Mouse (Mus musculus): ENCODE measurements around the gene Kalrn. TPM values are rescaled to one million over a fixed set of nuclear protein-coding genes. Genes with fewer than 3 reads are reported as not detected.

Gene Kalrn
- polyA plus RNA-seq, 1 experiment from 2014 or later = 25.5 TPM

GRCm38 (mm10) chr16:34122486-34122885, 450.8 kb downstream of the Kalrn start:
- H3K27me3 ChIP-seq (replicated peaks) = no peaks in the 10 kb centered on the region
- H3K27ac ChIP-seq = no peak overlapping the region
- no peaks in the 10 kb centered on the region for H3K9me3 ChIP-seq
- H3K4me1 ChIP-seq = no peaks in the 10 kb centered on the region; the same call in 1 of the 2 replicates
- ATAC-seq (ENCODE audit: low FRiP score, low read depth) = no peak
- no peaks in the 10 kb centered on the region; the same call in 1 of the 2 replicates for H3K36me3 ChIP-seq
- 89% methylated on average over 9 of the region's 9 CpGs for whole genome bisulfite sequencing
- no peak overlapping the region for H3K9ac ChIP-seq
- H3K4me3 ChIP-seq = no peak overlapping the region
- no peak overlapping the region for H3K4me2 ChIP-seq (replicated peaks)

- peaks cover under 1% of the 10 kb centered on the region; the same call in 1 of the 2 replicates for H3K36me3 ChIP-seq
- H3K9me3 ChIP-seq = no peaks in the 10 kb centered on the region
- no peak overlapping the region for H3K27ac ChIP-seq
- no peak overlapping the region for H3K4me2 ChIP-seq (replicated peaks)
- no peak for ATAC-seq (ENCODE audit: low FRiP score, low read depth)
- no peak overlapping the region for H3K4me3 ChIP-seq
- no peak overlapping the region for H3K9ac ChIP-seq
- WGBS = 87% methylated on average over 7 of the region's 7 CpGs
- no peaks in the 10 kb centered on the region; the same call in 1 of the 2 replicates for H3K4me1 ChIP-seq
- H3K27me3 ChIP-seq (replicated peaks) = no peaks in the 10 kb centered on the region
Observed at GRCm38 (mm10) chr16:34121288-34121687, 452.0 kb downstream of the Kalrn start.

GRCm38 (mm10) chr16:34120801-34121201, 452.5 kb downstream of the Kalrn start:
- no peak for ATAC-seq (ENCODE audit: low FRiP score, low read depth)
- H3K27me3 ChIP-seq (replicated peaks) = no peaks in the 10 kb centered on the region
- H3K4me2 ChIP-seq (replicated peaks) = no peak overlapping the region
- peaks cover 3% of the 10 kb centered on the region; the same call in 1 of the 2 replicates for H3K36me3 ChIP-seq
- no peak overlapping the region for H3K9ac ChIP-seq
- H3K4me1 ChIP-seq = no peaks in the 10 kb centered on the region; the same call in 1 of the 2 replicates
- H3K4me3 ChIP-seq = no peak overlapping the region
- 85% methylated on average over 9 of the region's 9 CpGs for WGBS
- no peak overlapping the region for H3K27ac ChIP-seq
- no peaks in the 10 kb centered on the region for H3K9me3 ChIP-seq

GRCm38 (mm10) chr16:34119844-34120243, 453.5 kb downstream of the Kalrn start:
- no peak overlapping the region for H3K27ac ChIP-seq
- H3K27me3 ChIP-seq (replicated peaks) = no peaks in the 10 kb centered on the region
- H3K4me3 ChIP-seq = no peak overlapping the region
- H3K36me3 ChIP-seq = peaks cover 3% of the 10 kb centered on the region; the same call in 1 of the 2 replicates
- ATAC-seq (ENCODE audit: low FRiP score, low read depth) = no peak
- WGBS = 93% methylated on average over 7 of the region's 7 CpGs
- no peak overlapping the region for H3K9ac ChIP-seq
- no peaks in the 10 kb centered on the region for H3K9me3 ChIP-seq
- H3K4me1 ChIP-seq = no peaks in the 10 kb centered on the region
- H3K4me2 ChIP-seq (replicated peaks) = no peak overlapping the region

GRCm38 (mm10) chr16:34119370-34119769, 454.0 kb downstream of the Kalrn start:
- Histone ChIP-seq H3K4me1 (no peaks in the 10 kb centered on the region), H3K4me2 (replicated peaks) (no peak overlapping the region), H3K9ac (no peak overlapping the region), H3K27me3 (replicated peaks) (no peaks in the 10 kb centered on the region), H3K27ac (no peak overlapping the region), H3K36me3 (peaks cover 3% of the 10 kb centered on the region; the same call in 1 of the 2 replicates), H3K4me3 (no peak overlapping the region), H3K9me3 (no peaks in the 10 kb centered on the region)
- 26% methylated on average over 2 of the region's 2 CpGs for WGBS
- ATAC-seq (ENCODE audit: low FRiP score, low read depth) = no peak

GRCm38 (mm10) chr16:34114665-34115064, 458.7 kb downstream of the Kalrn start:
- Histone ChIP-seq H3K36me3 (peaks cover 3% of the 10 kb centered on the region; the same call in 1 of the 2 replicates), H3K9me3 (no peaks in the 10 kb centered on the region), H3K27ac (no peak overlapping the region), H3K4me3 (no peak overlapping the region), H3K9ac (no peak overlapping the region), H3K4me2 (replicated peaks) (no peak overlapping the region), H3K27me3 (replicated peaks) (no peaks in the 10 kb centered on the region), H3K4me1 (no peaks in the 10 kb centered on the region)
- ATAC-seq (ENCODE audit: low FRiP score, low read depth) = peak; percentile 88
- WGBS = 2% methylated on average over 3 of the region's 3 CpGs

GRCm38 (mm10) chr16:34113150-34113549, 460.2 kb downstream of the Kalrn start:
- Histone ChIP-seq H3K36me3 (peaks cover 3% of the 10 kb centered on the region; the same call in 1 of the 2 replicates), H3K27ac (no peak overlapping the region), H3K4me3 (no peak overlapping the region), H3K27me3 (replicated peaks) (no peaks in the 10 kb centered on the region), H3K4me1 (no peaks in the 10 kb centered on the region), H3K9me3 (no peaks in the 10 kb centered on the region), H3K4me2 (replicated peaks) (no peak overlapping the region), H3K9ac (no peak overlapping the region)
- no peak for ATAC-seq (ENCODE audit: low FRiP score, low read depth)
- WGBS = 80% methylated on average over 9 of the region's 9 CpGs

- Histone ChIP-seq H3K27ac (no peak overlapping the region), H3K9me3 (no peaks in the 10 kb centered on the region), H3K36me3 (peaks cover 3% of the 10 kb centered on the region; the same call in 1 of the 2 replicates), H3K4me1 (no peaks in the 10 kb centered on the region), H3K27me3 (replicated peaks) (no peaks in the 10 kb centered on the region), H3K4me3 (no peak overlapping the region), H3K9ac (no peak overlapping the region), H3K4me2 (replicated peaks) (no peak overlapping the region)
- no peak for ATAC-seq (ENCODE audit: low FRiP score, low read depth)
- WGBS = 30% methylated on average over 5 of the region's 5 CpGs
Observed at GRCm38 (mm10) chr16:34112490-34112889, 460.8 kb downstream of the Kalrn start.

- H3K4me3 ChIP-seq = no peak overlapping the region
- H3K4me1 ChIP-seq = no peaks in the 10 kb centered on the region
- no peak overlapping the region for H3K9ac ChIP-seq
- no peak overlapping the region for H3K4me2 ChIP-seq (replicated peaks)
- no peak for ATAC-seq (ENCODE audit: low FRiP score, low read depth)
- H3K27me3 ChIP-seq (replicated peaks) = no peaks in the 10 kb centered on the region
- H3K27ac ChIP-seq = no peak overlapping the region
- H3K36me3 ChIP-seq = peaks cover under 1% of the 10 kb centered on the region; the same call in 1 of the 2 replicates
- no peaks in the 10 kb centered on the region for H3K9me3 ChIP-seq
- 89% methylated on average over 7 of the region's 7 CpGs for WGBS
Observed at GRCm38 (mm10) chr16:34110840-34111625, 462.3 kb downstream of the Kalrn start.

- 89% methylated on average over 6 of the region's 6 CpGs for WGBS
- Histone ChIP-seq H3K4me1 (no peaks in the 10 kb centered on the region; the same call in 1 of the 2 replicates), H3K9me3 (no peaks in the 10 kb centered on the region), H3K27me3 (replicated peaks) (no peaks in the 10 kb centered on the region), H3K4me2 (replicated peaks) (no peak overlapping the region), H3K4me3 (no peak overlapping the region), H3K27ac (no peak overlapping the region), H3K36me3 (no peaks in the 10 kb centered on the region), H3K9ac (no peak overlapping the region)
- no peak for ATAC-seq (ENCODE audit: low FRiP score, low read depth)
Observed at GRCm38 (mm10) chr16:34104427-34104826, 468.9 kb downstream of the Kalrn start.

- no peak for ATAC-seq (ENCODE audit: low FRiP score, low read depth)
- 54% methylated on average over 5 of the region's 5 CpGs for WGBS
- Histone ChIP-seq H3K27me3 (replicated peaks) (no peaks in the 10 kb centered on the region), H3K4me1 (no peaks in the 10 kb centered on the region; the same call in 1 of the 2 replicates), H3K4me2 (replicated peaks) (no peak overlapping the region), H3K4me3 (no peak overlapping the region), H3K27ac (no peak overlapping the region), H3K36me3 (no peaks in the 10 kb centered on the region), H3K9me3 (no peaks in the 10 kb centered on the region), H3K9ac (no peak overlapping the region)
Observed at GRCm38 (mm10) chr16:34102742-34103141, 470.6 kb downstream of the Kalrn start.

GRCm38 (mm10) chr16:34099795-34100194, 473.5 kb downstream of the Kalrn start:
- Histone ChIP-seq H3K4me1 (peaks cover 13% of the 10 kb centered on the region), H3K9me3 (no peaks in the 10 kb centered on the region), H3K4me2 (replicated peaks) (no peak overlapping the region), H3K27ac (no peak overlapping the region), H3K27me3 (replicated peaks) (no peaks in the 10 kb centered on the region), H3K9ac (no peak overlapping the region), H3K4me3 (no peak overlapping the region), H3K36me3 (no peaks in the 10 kb centered on the region)
- ATAC-seq (ENCODE audit: low FRiP score, low read depth) = no peak
- 75% methylated on average over 3 of the region's 3 CpGs for WGBS

Measured in neural tube, embryonic 12.5 days (tissue).